Mouse (Mus musculus) left cerebral cortex, postnatal 25 days (tissue): ENCODE measurements around the gene Snx33. TPM values are rescaled to one million over a fixed set of nuclear protein-coding genes. Genes with fewer than 3 reads are reported as not detected.

Experiments
- DNase-seq, 2 experiments: peaks; one replicate each; pipeline ENCODE4 v3.0.0; 2022; ENCODE audit warnings: low spot score in 2 of 2, mixed read lengths in 1 of 2
- intact Hi-C: fragments of 180-260 bp; cut with DNase I; formaldehyde crosslinking; loops from one replicate; pipeline ENCODE4 v1.15.1; 2025
- total RNA-seq, 2 experiments: library from RNA; stranded (reverse); gene quantifications; 2 replicates each; pipeline ENCODE4 v1.2.3; 2021

Snx33 gene
- total RNA-seq, 2 experiments from 2014 or later, result 6.7 to 7.6 TPM

DNA sequence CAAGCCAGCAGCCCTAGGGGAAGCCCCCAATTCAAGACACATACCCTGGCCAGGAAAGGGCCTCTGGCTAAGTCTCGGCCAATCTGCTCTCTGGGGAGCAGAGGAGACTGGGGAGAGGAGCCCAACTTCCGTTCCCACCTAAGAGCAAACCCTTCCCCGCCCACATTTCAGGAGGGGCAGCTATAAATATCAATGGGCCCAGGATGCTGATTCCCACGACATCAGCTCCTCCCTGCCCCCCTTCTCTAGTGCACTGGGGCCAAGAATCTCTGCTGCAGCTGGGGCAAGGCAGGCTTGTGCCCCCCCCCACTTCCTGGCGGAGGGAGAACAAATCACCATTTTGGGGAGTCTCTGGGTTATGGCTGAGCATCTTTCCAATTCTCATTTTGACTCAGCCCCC is 57.0 kb downstream of the Snx33 start:
- intact Hi-C loops, result no loop called here
- DNase-seq, result peak in 1 of 2 experiments; percentile 52

DNA sequence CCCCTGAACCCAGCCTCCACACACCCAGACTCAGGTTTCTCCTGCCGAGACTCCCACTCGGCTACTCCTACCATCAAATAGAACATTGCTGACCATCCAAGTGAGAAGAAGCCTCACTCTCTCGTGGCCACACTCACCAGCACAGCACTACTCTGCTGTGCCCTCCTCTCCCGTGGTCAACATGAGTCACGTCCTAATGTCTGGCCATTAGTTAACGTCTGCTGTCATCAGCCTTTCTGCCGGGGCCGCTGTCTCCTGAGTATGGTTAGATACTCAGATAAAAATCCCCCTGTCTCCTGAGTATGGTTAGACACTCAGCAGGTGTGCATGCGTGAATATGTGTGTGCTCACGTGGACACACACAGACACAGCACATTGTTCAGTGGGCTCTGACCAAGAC is 57.4 kb downstream of the Snx33 start:
- DNase-seq, result peak in 1 of 2 experiments; percentile 7
- intact Hi-C loops, result no loop called here

DNA sequence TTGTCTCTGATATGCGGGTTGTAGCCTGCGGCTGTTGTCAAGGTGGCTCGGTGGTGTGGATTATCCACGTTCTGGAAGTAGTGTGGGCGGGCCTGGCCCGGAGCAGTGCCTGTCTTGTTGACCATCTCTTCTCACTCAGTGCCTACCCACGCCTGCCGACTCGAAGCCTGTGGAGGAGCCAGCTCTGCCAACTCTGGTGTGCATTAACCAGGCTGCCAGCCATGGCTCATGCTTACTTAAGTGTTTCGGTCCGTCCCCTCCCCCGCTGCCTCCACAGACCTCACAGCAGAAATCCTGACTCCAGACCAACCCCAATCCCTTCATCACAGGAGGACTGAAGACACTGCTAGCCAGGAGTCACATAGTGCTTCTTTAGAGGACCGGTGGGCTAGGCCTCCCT is 58.6 kb downstream of the Snx33 start:
- peak; percentile 77 to 92 for DNase-seq
- intact Hi-C loops, result no loop called here

DNA sequence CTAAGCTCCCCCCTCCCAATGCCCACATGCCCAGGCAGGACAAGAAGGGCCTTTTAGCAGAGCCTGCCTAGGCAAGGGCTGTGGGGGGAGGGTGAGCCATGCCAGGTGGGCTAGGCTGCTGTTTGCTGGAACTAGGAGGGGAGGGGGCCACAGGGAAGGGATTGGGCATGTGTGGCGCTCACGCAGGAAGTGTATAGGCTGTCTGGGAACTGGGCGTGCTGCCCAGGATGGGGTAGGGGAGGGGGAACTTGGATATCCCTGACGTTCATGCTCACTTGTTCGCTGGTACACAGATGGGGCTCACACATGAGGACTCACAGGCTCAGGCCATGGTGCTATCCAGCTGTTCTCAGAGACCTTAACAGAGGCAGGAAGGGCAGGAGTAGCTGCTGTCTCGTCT is 59.9 kb downstream of the Snx33 start:
- intact Hi-C loops, result no loop called here
- peak; percentile 66 to 71 for DNase-seq

Other genes starting within 250 kb of the Snx33 start
- 100 to 1,000 TPM; 486 to 559 TPM for gene Lingo1, start 131.9 kb downstream of the Snx33 start, total RNA-seq
- not detected for gene Odf3l1, start 63.7 kb downstream of the Snx33 start, total RNA-seq
- gene Cspg4, start 63.3 kb downstream of the Snx33 start, total RNA-seq, result 10 to 100 TPM; 17.2 to 18.5 TPM
- gene Imp3, start 9.1 kb upstream of the Snx33 start, total RNA-seq, result 10 to 100 TPM; 47.5 to 59.8 TPM
- gene Snupn, start 22.5 kb upstream of the Snx33 start, total RNA-seq, result 10 to 100 TPM; 17.6 to 17.7 TPM
- 10 to 100 TPM; 26.7 to 29.0 TPM for gene Ptpn9, start 66.6 kb upstream of the Snx33 start, total RNA-seq
- gene Sin3a, start 143.7 kb upstream of the Snx33 start, total RNA-seq, result 10 to 100 TPM; 35.2 to 44.6 TPM
- 100 to 1,000 TPM; 107 to 142 TPM for gene Man2c1, start 202.3 kb upstream of the Snx33 start, total RNA-seq
- gene Neil1, start 219.9 kb upstream of the Snx33 start, total RNA-seq, result 10 to 100 TPM in 1 of 2 experiments, 1 to 10 TPM in 1; 8.8 to 10.6 TPM
- 10 to 100 TPM; 85.5 to 86.4 TPM for gene Commd4, start 230.0 kb upstream of the Snx33 start, total RNA-seq